Mouse (Mus musculus) frontal cortex, postnatal 36 days (tissue): ENCODE results near the gene Cyyr1.
"Not testable (repeated sequence)": the region's sequence is repeated elsewhere in the genome, so short reads cannot be mapped to it uniquely, and the experiment has no call there.

Experiments
- DNase-seq, 2 experiments: peaks; one replicate each; pipeline ENCODE4 v3.0.0; 2022; ENCODE audit warnings: low spot score in 2 of 2

The Cyyr1 gene

DNA sequence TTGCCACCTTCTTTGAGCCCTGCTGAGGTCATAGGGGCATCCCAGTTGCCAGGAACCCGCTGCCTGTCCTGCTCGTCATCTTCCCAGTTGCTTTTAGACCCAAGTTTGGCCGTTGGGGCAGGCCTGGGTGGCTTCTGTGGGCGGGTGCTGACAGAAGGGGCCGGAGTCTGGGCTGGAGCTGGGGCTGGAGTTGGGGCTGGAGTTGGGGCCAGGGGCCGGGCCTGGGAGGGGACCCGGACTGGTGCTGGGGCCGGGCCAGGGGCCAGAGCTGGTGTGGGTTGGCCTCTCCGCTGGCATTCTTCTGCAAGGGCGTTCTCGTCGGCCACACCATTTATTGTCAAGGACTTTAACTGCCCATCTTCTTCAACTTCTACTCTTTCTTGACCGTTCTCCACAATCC is at the start of gene Cyyr1:
Cyyr1 (minus strand) TSS at position 101 of the 400 bp plus-strand sequence.
- not testable (repeated sequence) for DNase-seq

DNA sequence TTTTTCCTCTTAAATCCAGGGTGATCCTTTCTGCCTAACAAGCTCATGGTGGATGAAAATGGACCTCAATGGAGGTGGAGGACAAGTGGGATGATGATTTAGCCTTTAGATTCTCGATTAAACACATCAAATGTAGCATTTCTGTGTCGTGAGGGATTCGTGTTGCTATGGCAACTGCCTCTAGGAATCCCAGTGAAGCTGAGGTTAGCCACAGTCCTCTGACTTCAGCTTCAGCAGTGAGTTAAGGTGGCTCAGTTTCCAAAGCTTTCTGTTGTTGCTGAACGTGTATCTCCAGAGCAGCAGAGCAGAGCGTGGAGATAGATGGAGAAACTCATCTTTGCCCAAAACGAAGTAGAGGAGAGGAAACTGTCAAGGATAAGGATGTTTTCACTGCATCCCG is 35.6 kb upstream of the Cyyr1 start:
- peak in 1 of 2 experiments; percentile 5 for DNase-seq

GRCm38 (mm10) chr16:85587573-85588226 is 34.5 kb upstream of the Cyyr1 start:
- no peak for DNase-seq

GRCm38 (mm10) chr16:85566474-85566873 is 13.3 kb upstream of the Cyyr1 start:
- DNase-seq = no peak

GRCm38 (mm10) chr16:85553838-85554237 is 641 bp upstream of the Cyyr1 start:
- no peak for DNase-seq

- DNase-seq = not testable (repeated sequence)
These were observed 1.2 kb downstream of the Cyyr1 start for GRCm38 (mm10) chr16:85551976-85552375.

- DNase-seq = no peak
These were observed 3.1 kb downstream of the Cyyr1 start for GRCm38 (mm10) chr16:85549971-85550567.

- DNase-seq = no peak
These were observed 6.7 kb downstream of the Cyyr1 start for GRCm38 (mm10) chr16:85546519-85546918.

DNA sequence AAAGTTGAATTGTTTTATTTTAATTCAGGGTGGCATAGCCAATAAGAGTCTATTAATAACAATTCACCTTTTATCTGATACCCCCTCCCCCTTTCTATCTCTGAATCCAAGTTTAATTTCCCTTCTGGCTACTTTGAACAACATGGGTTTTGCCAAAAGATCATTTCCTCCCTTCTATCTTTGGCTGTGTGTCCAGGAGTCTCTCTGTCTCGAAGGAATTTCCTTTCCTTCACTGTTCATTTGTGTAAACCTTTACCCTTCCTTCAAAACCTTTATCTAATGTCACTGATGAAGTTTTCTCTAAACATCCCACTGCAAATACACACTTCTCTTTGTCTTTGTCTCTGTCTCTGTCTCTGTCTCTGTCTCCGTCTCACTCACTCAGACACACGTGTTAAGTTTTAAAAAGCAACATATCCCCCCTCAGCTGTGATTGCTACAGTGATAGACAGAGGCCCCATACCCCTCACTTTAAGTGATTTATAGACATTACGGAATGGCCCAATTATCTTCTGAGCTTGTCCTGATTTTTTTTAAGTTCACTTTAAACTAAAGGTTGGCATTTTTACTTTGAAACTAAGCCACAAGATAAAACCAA is 11.4 kb downstream of the Cyyr1 start:
- DNase-seq = no peak

DNA sequence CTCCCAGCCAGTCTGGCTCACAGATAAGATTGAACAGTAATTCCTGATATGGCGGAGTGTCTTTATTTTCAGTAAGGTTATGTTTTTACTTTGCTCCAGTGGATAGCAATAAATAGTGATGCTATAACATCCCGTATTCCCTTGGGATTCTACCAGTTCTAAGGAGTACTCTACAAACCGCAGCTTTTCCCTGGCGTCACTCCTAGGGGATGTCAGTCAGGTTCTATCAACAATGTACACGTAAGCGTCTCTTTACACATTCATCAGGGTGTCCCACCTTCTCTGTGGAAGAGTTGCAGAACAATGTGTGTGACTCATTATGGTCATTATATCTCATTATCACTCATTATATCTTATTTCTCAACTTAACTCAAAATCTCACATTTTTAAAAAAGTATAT is 12.2 kb downstream of the Cyyr1 start:
- DNase-seq = no peak

DNA sequence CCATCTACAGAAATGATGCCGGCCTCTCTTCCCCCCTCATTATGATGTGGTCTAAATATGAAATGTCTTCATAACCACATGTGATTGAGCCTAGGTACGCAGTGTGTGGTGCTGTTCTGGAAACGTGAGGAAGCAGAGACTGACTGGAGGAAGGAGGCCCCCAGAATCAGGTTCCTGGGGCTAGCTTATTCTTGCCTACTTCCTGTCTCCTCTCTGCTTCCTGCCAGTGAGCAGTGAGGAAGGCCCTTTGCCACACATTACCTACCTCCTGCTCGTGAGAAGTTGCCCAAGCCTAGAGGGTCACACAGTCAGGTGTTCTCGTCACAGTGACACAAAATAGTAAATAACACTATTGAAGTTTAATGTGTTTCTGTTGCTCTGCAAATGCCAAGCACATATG is 14.8 kb downstream of the Cyyr1 start:
- DNase-seq = no peak

DNA sequence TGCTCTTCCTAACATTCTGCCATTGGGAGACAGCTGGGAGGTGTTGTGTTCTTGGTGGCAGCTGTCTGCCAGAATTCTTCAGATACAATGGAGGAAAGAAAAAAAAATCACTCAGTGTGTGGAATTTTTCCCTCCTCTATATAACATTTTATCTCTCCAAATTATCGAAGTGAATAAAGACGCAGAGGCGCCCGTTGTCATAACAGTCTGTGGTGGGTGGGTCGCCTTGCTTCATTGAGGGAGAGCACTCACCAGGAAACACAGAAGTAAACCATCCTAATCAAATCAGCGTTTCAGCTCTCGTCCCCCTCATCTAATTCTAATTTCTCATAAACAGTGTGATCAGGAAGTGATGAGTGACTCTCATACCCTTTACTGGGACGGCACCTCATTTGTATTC is 17.1 kb downstream of the Cyyr1 start:
- no peak for DNase-seq

DNA sequence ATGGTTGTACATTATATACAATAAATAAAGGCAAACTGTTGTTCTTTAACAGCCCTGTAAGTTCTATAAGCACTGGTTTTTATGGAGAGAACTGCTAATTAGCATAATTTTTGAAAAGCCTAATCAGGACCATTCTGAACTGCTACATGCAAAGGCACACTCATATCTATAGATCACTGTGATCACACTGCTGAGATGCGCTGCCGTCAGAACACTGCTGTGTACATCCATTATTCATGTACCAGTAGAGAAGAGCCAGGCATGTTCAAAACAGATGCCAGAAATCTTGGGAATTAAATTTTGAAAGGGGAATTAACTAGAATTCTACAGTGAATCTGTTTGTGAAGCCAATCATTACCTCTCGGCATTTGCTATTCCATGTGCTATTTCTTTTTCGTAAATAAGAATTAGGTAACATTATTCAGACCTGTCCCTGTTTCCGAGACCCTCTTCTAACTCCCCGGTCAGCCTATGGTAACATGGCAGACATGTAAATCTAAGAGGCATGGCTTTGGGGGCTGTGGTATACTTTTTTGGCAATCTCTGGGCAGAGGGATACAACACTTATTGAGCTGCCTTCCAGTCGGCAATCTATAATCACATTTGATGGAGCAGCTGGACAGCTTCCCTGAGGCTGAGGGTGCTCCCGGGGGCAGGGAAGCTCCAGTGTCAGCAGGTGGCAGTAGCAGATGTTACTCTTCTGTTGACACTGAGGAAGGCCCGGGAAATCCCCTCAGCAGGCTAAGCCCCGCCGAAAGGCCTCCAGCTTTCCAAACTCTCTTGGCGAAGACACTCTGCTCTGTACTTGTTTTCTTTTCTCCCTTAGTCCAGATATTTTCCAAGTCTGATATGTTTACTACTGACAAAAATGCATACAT is 25.2 kb downstream of the Cyyr1 start:
- DNase-seq = no peak

DNA sequence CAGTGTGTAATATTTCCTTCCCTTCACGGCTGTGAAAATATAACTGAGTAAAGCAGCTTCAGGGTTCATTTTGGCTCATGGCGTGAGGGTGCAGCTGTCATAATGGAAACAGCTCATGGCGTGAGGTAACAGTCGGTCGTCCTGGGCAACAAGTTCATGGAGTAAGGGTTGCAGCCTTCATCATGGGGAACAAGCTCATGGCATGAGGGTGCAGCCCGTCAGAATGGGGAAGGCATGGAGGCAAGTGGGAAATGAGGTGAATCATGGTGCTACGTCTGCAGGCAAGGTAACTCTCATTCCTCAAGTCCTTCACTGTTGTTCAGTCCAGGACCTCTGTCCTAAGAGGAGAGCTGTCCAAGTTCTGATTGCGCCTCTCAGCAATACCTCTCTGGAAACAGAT is 28.6 kb downstream of the Cyyr1 start:
- no peak for DNase-seq

- DNase-seq = no peak
These were observed 45.9 kb downstream of the Cyyr1 start for GRCm38 (mm10) chr16:85507264-85507663.

DNA sequence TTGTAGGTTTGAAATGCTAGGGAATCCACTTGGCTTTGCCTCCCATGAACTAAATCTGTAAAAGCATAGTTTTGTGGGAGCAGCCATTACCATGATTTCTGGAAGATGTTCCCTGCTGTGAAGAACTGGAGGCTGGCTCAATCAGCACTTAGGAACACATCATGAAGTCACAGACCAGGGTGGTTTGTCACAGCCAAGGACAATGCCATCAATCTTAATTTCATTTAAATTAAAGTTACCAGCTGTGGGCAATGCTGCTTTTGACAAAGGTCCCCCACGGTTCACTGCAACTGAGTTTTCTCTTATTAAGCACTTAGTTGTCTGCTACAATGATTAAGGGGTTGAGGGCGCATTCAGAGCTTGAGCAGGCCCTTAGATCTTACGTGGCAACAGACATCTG is 48.1 kb downstream of the Cyyr1 start:
- DNase-seq = no peak

GRCm38 (mm10) chr16:85503416-85503815 is 49.8 kb downstream of the Cyyr1 start:
- DNase-seq = no peak

- DNase-seq = no peak
These were observed 57.4 kb downstream of the Cyyr1 start for GRCm38 (mm10) chr16:85495837-85496236.

GRCm38 (mm10) chr16:85488105-85488607 is 65.0 kb downstream of the Cyyr1 start:
- peak in 1 of 2 experiments; percentile 13 for DNase-seq

DNA sequence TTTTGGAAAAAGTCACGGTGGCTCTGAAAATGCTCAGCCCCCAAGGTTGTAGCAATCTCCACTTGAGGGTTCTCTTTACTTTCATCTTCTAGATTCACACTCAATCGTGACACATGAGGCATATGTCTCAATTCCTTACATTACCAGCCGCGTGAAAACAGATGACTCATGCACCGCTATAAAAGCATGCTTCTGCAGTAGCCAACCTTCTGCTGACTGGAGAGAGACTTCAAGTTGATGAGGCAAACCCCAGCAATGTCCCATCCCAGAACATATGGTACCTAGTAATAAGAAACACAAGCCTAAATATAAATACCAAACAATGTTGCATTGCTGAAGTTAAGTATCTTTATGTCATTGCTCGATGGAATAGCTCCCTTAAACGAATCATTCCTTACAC is 65.9 kb downstream of the Cyyr1 start:
- peak; percentile 32 to 52 for DNase-seq

- DNase-seq = no peak
These were observed 68.6 kb downstream of the Cyyr1 start for GRCm38 (mm10) chr16:85484557-85484956.

DNA sequence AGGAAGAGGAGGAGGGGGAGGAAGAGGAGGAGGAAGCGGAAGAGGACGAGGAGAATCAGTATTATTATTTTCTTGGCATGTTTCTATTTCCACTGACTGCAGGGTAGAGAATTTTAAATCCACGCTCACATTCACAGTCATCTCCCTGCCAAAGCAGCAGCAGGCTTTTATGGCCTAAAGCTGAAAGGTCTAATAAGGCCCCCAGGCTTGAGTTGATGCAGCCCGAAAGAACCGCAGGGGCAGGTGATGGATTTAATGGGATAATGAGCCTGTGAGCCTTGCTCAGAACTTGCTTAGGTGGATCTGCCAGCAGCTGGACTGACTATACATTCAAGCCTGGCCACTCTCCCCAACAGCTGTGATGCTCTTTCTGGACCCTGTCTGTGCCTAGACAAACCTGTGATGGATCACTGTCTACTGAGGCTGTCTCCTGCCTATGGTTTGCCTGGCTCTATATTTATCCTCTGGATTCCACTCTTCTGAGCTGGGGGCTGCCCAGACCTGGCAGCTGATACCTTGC is 78.6 kb downstream of the Cyyr1 start:
- DNase-seq = no peak
